Mouse (Mus musculus) limb, embryonic 11.5 days (tissue): ENCODE measurements around the gene Slc28a3. TPM values are rescaled to one million over a fixed set of nuclear protein-coding genes. Genes with fewer than 3 reads are reported as not detected.

Experiments
- ATAC-seq: fragments of 200-750 bp; cut with Nextera tagmentation; 2 replicates; pipeline ENCODE4 v1.8.0; 2017; ENCODE audit warnings: low read depth; ENCODE audit not compliant: insufficient number of reproducible peaks, low FRiP score, low TSS enrichment
- DNase-seq: peaks from one replicate; pipeline ENCODE4 v3.0.0-alpha.2; 2015; ENCODE audit warnings: low spot score
- H3K27ac ChIP-seq: fragments of 300-500 bp; sonication (generic); replicated peaks from 2 replicates; pipeline ENCODE4 v1.5.1; 2014; ENCODE audit warnings: low read depth, mild to moderate bottlenecking, low read length
- H3K27me3 ChIP-seq: fragments of 300-500 bp; sonication (generic); 2 replicates; pipeline ENCODE4 v1.6.1; 2014; ENCODE audit warnings: mild to moderate bottlenecking, low read length, mixed read lengths; ENCODE audit not compliant: control insufficient read depth, insufficient read depth
- H3K36me3 ChIP-seq: fragments of 300-500 bp; sonication (generic); 2 replicates; pipeline ENCODE4 v1.6.1; 2014; ENCODE audit warnings: mild to moderate bottlenecking, low read length, moderate library complexity, mixed read lengths; ENCODE audit not compliant: control insufficient read depth, insufficient read depth
- H3K4me1 ChIP-seq: fragments of 300-500 bp; sonication (generic); 2 replicates; pipeline ENCODE4 v1.6.1; 2014; ENCODE audit warnings: low read length, mixed read lengths; ENCODE audit not compliant: control insufficient read depth, insufficient read depth
- H3K4me2 ChIP-seq: fragments of 300-500 bp; sonication (generic); 2 replicates; pipeline ENCODE4 v1.6.1; 2014; ENCODE audit warnings: low read depth, mild to moderate bottlenecking, moderate library complexity; ENCODE audit not compliant: severe bottlenecking
- H3K4me3 ChIP-seq: fragments of 300-500 bp; sonication (generic); 2 replicates; pipeline ENCODE4 v1.5.1; 2014; ENCODE audit warnings: low read depth, low read length
- H3K9ac ChIP-seq: fragments of 300-500 bp; sonication (generic); 2 replicates; pipeline ENCODE4 v1.6.1; 2014; ENCODE audit warnings: mild to moderate bottlenecking, low read length
- H3K9me3 ChIP-seq: fragments of 300-500 bp; sonication (generic); 2 replicates; pipeline ENCODE4 v1.6.1; 2016; ENCODE audit warnings: low read length; ENCODE audit not compliant: control insufficient read depth
- WGBS: fragments of 180-500 bp; shearing (Covaris S2); extraction: QIAGEN DNeasy Blood & Tissue Kit; methylation state at CpG from one replicate; pipeline ENCODE4 v1.1.7; 2014; 5-methylcytosine and 5-hydroxymethylcytosine counted together
- polyA plus RNA-seq: library from polyadenylated mRNA; unstranded; fragments of >200 nt; fragmentation: Nextera tagmentation; extraction: Ambion mirVana; gene quantifications from 2 replicates; pipeline ENCODE4 v1.2.1, GENCODE M21; 2014

The Slc28a3 gene
- polyA plus RNA-seq, 1 experiment from 2014 or later: 0.03 TPM

- WGBS: 86% methylated on average over 8 of the region's 8 CpGs
- no peaks in the 10 kb centered on the region for H3K9me3 ChIP-seq
- no peak overlapping the region for H3K4me2 ChIP-seq
- H3K27me3 ChIP-seq: no peaks in the 10 kb centered on the region
- no peaks in the 10 kb centered on the region for H3K36me3 ChIP-seq
- no peaks in the 10 kb centered on the region for H3K4me1 ChIP-seq
- no peak overlapping the region for H3K4me3 ChIP-seq
- H3K27ac ChIP-seq: no peak overlapping the region
- ATAC-seq: no peak
- no peak overlapping the region for H3K9ac ChIP-seq
- no peak for DNase-seq
Observed at GRCm38 (mm10) chr13:58514147-58514727, 96.4 kb downstream of the Slc28a3 start.

DNA sequence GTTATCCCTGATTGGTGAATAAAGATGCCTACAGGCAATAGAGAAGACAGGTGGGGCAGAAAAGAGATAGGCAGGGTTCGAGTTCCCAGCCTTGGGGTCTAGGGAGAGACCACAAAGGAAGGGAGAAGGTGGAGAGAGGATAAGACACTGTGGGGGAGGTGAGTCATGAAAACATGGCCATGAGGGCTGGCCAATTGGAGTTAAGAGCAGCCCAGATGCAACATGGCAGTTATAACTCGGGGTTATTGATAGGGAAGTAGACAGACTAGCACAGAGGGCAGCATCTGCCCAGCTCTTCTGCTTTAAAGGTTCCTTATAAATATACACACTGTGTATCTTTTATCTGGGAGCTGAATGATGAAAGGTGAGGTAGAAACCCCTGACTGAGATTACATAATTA is 98.8 kb downstream of the Slc28a3 start:
- Histone ChIP-seq H3K27ac (no peak overlapping the region), H3K36me3 (no peaks in the 10 kb centered on the region), H3K9me3 (no peaks in the 10 kb centered on the region), H3K27me3 (no peaks in the 10 kb centered on the region), H3K9ac (no peak overlapping the region), H3K4me1 (no peaks in the 10 kb centered on the region), H3K4me2 (no peak overlapping the region), H3K4me3 (no peak overlapping the region)
- no peak for ATAC-seq
- DNase-seq: no peak
- 81% methylated on average over 2 of the region's 2 CpGs for WGBS

DNA sequence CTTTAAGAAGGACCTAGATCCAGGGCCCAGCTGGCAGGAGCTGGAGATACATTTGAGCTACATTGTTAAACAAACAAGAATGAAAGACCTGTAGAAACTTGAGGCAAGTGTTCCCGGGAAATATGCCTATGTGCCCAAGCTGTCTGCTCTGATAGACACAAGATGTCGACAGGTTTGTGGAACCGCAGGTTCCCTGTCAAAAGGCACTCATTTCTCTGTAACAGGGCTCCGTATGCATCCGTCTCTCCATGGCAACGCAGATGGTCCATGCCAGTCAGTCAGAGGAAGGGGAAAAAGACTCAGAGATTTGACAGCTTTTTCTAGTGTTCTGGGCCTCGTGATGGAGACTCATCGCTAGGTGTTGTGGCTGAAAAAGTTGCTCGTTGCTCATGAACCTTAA is 99.4 kb downstream of the Slc28a3 start:
- Histone ChIP-seq H3K36me3 (no peaks in the 10 kb centered on the region), H3K4me1 (no peaks in the 10 kb centered on the region), H3K4me3 (no peak overlapping the region), H3K27me3 (no peaks in the 10 kb centered on the region), H3K9me3 (no peaks in the 10 kb centered on the region), H3K4me2 (no peak overlapping the region), H3K27ac (no peak overlapping the region), H3K9ac (no peak overlapping the region)
- 90% methylated on average over 9 of the region's 9 CpGs for WGBS
- ATAC-seq: no peak
- DNase-seq: no peak

GRCm38 (mm10) chr13:58509241-58509640 is 101.4 kb downstream of the Slc28a3 start:
- no peaks in the 10 kb centered on the region for H3K27me3 ChIP-seq
- no peak overlapping the region for H3K27ac ChIP-seq
- H3K4me1 ChIP-seq: no peaks in the 10 kb centered on the region
- WGBS: 24% methylated on average over 3 of the region's 3 CpGs
- H3K9ac ChIP-seq: no peak overlapping the region
- H3K9me3 ChIP-seq: no peaks in the 10 kb centered on the region
- no peak overlapping the region for H3K4me3 ChIP-seq
- H3K36me3 ChIP-seq: no peaks in the 10 kb centered on the region
- no peak overlapping the region for H3K4me2 ChIP-seq
- ATAC-seq (no peak), DNase-seq (no peak)

GRCm38 (mm10) chr13:58503610-58504009 is 107.1 kb downstream of the Slc28a3 start:
- Histone ChIP-seq H3K4me3 (no peak overlapping the region), H3K4me1 (no peaks in the 10 kb centered on the region), H3K9me3 (no peaks in the 10 kb centered on the region), H3K9ac (no peak overlapping the region), H3K36me3 (no peaks in the 10 kb centered on the region), H3K27me3 (no peaks in the 10 kb centered on the region), H3K4me2 (no peak overlapping the region), H3K27ac (no peak overlapping the region)
- no peak for ATAC-seq
- no peak for DNase-seq
- 91% methylated on average over 2 of the region's 2 CpGs for WGBS

DNA sequence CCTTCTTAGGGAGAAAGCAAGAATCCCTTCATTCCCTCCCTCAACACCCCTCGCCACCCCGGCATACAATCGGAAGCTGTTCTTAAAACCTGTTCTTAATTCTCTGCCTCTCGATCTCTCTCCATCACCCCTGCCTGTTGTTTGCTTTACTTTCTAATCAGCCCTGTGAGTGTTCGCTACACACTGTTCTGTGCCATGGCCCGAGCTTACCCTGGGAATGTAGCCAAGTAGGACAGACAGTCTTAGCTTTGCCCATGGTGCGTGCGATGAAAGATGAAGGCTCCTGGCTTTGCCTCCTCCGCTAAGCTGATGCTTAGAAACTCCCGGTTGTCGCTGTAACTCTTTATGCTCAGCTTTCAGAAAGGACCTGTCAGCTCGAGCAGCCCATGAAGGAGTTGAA is 112.9 kb downstream of the Slc28a3 start:
- Histone ChIP-seq H3K4me1 (no peaks in the 10 kb centered on the region), H3K9ac (no peak overlapping the region), H3K36me3 (no peaks in the 10 kb centered on the region), H3K4me3 (no peak overlapping the region), H3K27ac (no peak overlapping the region), H3K27me3 (no peaks in the 10 kb centered on the region), H3K9me3 (no peaks in the 10 kb centered on the region), H3K4me2 (no peak overlapping the region)
- WGBS: 93% methylated on average over 12 of the region's 12 CpGs
- DNase-seq: no peak
- no peak for ATAC-seq

Other genes starting within 250 kb of the Slc28a3 start
- 21.0 and 22.5 TPM in 2 replicates for gene 2210016F16Rik, start 225.7 kb downstream of the Slc28a3 start, polyA plus RNA-seq
- gene Rmi1, start 208.6 kb downstream of the Slc28a3 start, polyA plus RNA-seq: 33.2 and 35.7 TPM in 2 replicates
- 2,216 and 2,331 TPM in 2 replicates for gene Hnrnpk, start 207.5 kb downstream of the Slc28a3 start, polyA plus RNA-seq
- gene Ntrk2, start 195.7 kb upstream of the Slc28a3 start, polyA plus RNA-seq: 4.0 and 5.6 TPM in 2 replicates